Mouse (Mus musculus): ENCODE measurements around the gene Phyhd1. TPM values are rescaled to one million over a fixed set of nuclear protein-coding genes. Genes with fewer than 3 reads are reported as not detected.

Phyhd1 gene
- polyA plus RNA-seq, 1 experiment from 2014 or later, result 2.9 TPM

DNA sequence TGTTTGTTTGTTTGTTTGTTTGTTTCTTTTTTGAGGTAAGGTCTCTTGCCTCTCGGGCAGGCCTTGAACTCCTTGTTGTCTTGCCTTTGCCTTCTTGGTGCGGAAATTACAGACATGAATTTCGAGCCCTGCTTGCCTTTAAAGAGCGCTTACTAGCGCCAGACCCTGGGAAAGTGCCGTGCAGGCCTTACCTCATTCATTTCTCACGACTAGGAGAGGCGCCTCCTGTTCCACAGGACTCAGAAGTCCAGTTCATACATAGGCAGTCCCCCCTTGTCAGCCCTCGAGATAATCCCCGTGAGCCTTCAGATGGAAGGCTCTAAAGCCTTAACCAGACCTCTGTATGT is 21.0 kb downstream of the Phyhd1 start:
- Histone ChIP-seq H3K9me3 (ENCODE audit: control insufficient read depth, low read length) (no peaks in the 10 kb centered on the region), H3K9ac (ENCODE audit: low read length) (peak overlapping the region; percentile 92), H3K4me3 (ENCODE audit: low read depth, low read length) (peak overlapping the region; percentile 92), H3K36me3 (ENCODE audit: control insufficient read depth, insufficient read depth, low read length) (0 out of 2 replicates have a peak, but pooled peaks cover 3% of the 10 kb centered on the region), H3K4me2 (peak overlapping the region; percentile 91), H3K4me1 (ENCODE audit: control insufficient read depth, insufficient read depth, low read length) (peaks cover 18% of the 10 kb centered on the region), H3K27ac (ENCODE audit: low read depth, low read length) (no peak overlapping the region), H3K27me3 (ENCODE audit: control insufficient read depth, insufficient read depth, low read length) (no peaks in the 10 kb centered on the region)
- 0% methylated on average over 10 of the region's 10 CpGs for WGBS
- DNase-seq (ENCODE audit: low spot score, missing footprints) (peak; percentile 88), ATAC-seq (ENCODE audit: low FRiP score) (no peak)

DNA sequence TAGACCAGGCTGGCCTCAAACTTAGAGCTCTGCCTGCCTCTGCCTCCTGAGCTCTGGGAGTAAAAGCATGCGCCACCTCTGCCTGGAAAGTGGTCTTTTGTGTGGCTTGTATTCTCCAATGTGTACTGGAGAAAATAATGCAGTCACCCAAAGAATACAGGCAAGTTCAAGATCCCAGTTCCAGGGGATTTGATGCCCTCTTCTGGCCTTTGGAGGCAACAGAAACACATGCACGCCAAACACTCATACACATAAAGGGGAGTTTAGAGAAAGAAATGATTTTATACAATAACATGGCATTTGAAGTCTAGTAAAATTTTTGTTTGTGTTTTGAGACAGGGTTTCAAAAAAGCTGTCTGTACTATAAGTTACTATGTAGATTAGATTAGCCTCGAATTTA is 33.5 kb downstream of the Phyhd1 start:
- 90% methylated on average over 3 of the region's 3 CpGs for WGBS
- Histone ChIP-seq H3K27me3 (ENCODE audit: control insufficient read depth, insufficient read depth, low read length) (no peaks in the 10 kb centered on the region), H3K9ac (ENCODE audit: low read length) (no peak overlapping the region), H3K36me3 (ENCODE audit: control insufficient read depth, insufficient read depth, low read length) (peaks cover 19% of the 10 kb centered on the region; the same call in 1 of the 2 replicates), H3K4me2 (no peak overlapping the region), H3K27ac (ENCODE audit: low read depth, low read length) (no peak overlapping the region), H3K4me3 (ENCODE audit: low read depth, low read length) (no peak overlapping the region), H3K9me3 (ENCODE audit: control insufficient read depth, low read length) (no peaks in the 10 kb centered on the region), H3K4me1 (ENCODE audit: control insufficient read depth, insufficient read depth, low read length) (no peaks in the 10 kb centered on the region)
- ATAC-seq (ENCODE audit: low FRiP score), result no peak
- DNase-seq (ENCODE audit: low spot score, missing footprints), result no peak

DNA sequence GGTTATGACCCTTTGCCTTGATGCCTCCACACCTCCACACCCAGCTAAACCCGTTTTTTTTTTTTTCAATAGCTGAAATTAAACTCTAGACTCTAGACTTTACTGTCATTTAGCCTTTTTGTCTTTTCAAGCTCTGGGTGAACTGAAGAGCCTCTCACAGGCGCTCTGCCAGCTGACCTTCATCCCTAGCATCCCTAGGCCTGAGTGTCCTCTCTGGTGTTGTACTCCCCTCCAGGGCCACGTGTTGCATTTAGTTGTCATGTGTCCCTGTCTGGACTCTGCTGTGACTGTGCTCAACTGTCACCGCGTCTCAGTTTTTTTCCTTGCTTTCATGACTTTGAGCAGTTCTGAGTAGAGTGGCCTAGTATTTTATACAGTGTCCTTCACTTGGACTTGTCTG is 34.0 kb downstream of the Phyhd1 start:
- Histone ChIP-seq H3K27ac (ENCODE audit: low read depth, low read length) (no peak overlapping the region), H3K4me3 (ENCODE audit: low read depth, low read length) (no peak overlapping the region), H3K9me3 (ENCODE audit: control insufficient read depth, low read length) (no peaks in the 10 kb centered on the region), H3K36me3 (ENCODE audit: control insufficient read depth, insufficient read depth, low read length) (peaks cover 23% of the 10 kb centered on the region), H3K4me2 (no peak overlapping the region), H3K9ac (ENCODE audit: low read length) (no peak overlapping the region), H3K27me3 (ENCODE audit: control insufficient read depth, insufficient read depth, low read length) (no peaks in the 10 kb centered on the region), H3K4me1 (ENCODE audit: control insufficient read depth, insufficient read depth, low read length) (no peaks in the 10 kb centered on the region)
- WGBS, result 94% methylated on average over 5 of the region's 5 CpGs
- no peak for DNase-seq (ENCODE audit: low spot score, missing footprints)
- ATAC-seq (ENCODE audit: low FRiP score), result no peak

DNA sequence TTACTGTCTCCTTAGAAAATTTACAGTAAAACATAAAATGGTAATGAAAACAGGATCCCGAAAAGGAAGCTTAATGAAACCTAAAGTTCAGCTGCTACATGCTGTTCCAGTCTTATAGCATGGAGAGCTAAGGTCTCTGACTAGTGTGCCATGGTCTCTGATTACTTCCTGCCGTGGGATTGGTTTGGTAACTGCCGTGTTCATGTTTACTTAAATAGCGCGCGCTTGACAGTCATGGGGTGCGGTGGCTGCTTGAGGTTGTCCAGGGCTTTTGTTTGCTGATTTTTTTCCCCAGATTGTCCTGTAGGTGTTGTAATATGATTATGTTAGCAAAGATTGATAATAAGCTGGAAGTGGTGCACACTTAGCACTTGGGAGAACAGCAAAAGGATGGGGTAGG is 40.1 kb downstream of the Phyhd1 start:
- no peaks in the 10 kb centered on the region for H3K9me3 ChIP-seq (ENCODE audit: control insufficient read depth, low read length)
- H3K9ac ChIP-seq (ENCODE audit: low read length), result no peak overlapping the region
- no peak overlapping the region for H3K4me3 ChIP-seq (ENCODE audit: low read depth, low read length)
- ATAC-seq (ENCODE audit: low FRiP score) (no peak), DNase-seq (ENCODE audit: low spot score, missing footprints) (no peak)
- no peaks in the 10 kb centered on the region for H3K4me1 ChIP-seq (ENCODE audit: control insufficient read depth, insufficient read depth, low read length)
- H3K4me2 ChIP-seq, result no peak overlapping the region
- WGBS, result 95% methylated on average over 7 of the region's 7 CpGs
- no peak overlapping the region for H3K27ac ChIP-seq (ENCODE audit: low read depth, low read length)
- no peaks in the 10 kb centered on the region for H3K27me3 ChIP-seq (ENCODE audit: control insufficient read depth, insufficient read depth, low read length)
- H3K36me3 ChIP-seq (ENCODE audit: control insufficient read depth, insufficient read depth, low read length), result peaks cover 55% of the 10 kb centered on the region

DNA sequence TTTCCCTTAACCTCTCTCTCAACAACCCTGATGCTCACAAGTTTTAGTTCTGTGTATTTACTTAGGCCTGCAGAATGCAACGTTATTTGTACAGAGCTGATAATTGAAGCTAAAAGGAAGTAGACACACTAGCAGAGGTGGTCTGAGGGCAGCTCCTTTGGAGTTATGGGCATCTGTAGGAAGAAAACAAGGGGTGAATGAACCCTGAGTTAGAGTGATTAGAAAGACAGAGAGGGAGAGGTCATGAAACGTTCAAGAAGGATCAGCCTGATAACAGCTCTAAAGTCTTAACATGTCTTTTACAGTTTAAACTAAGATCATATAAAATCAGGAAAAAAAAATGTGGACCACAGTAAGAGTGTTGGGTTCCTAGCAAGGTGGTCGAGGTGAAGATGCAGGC is 43.3 kb downstream of the Phyhd1 start:
- H3K27me3 ChIP-seq (ENCODE audit: control insufficient read depth, insufficient read depth, low read length), result no peaks in the 10 kb centered on the region
- no peaks in the 10 kb centered on the region for H3K4me1 ChIP-seq (ENCODE audit: control insufficient read depth, insufficient read depth, low read length)
- DNase-seq (ENCODE audit: low spot score, missing footprints), result no peak
- ATAC-seq (ENCODE audit: low FRiP score), result no peak
- WGBS, result 86% methylated on average over 3 of the region's 3 CpGs
- no peak overlapping the region for H3K4me2 ChIP-seq
- no peaks in the 10 kb centered on the region for H3K9me3 ChIP-seq (ENCODE audit: control insufficient read depth, low read length)
- H3K27ac ChIP-seq (ENCODE audit: low read depth, low read length), result no peak overlapping the region
- no peak overlapping the region for H3K9ac ChIP-seq (ENCODE audit: low read length)
- H3K36me3 ChIP-seq (ENCODE audit: control insufficient read depth, insufficient read depth, low read length), result peaks cover 55% of the 10 kb centered on the region
- H3K4me3 ChIP-seq (ENCODE audit: low read depth, low read length), result no peak overlapping the region

DNA sequence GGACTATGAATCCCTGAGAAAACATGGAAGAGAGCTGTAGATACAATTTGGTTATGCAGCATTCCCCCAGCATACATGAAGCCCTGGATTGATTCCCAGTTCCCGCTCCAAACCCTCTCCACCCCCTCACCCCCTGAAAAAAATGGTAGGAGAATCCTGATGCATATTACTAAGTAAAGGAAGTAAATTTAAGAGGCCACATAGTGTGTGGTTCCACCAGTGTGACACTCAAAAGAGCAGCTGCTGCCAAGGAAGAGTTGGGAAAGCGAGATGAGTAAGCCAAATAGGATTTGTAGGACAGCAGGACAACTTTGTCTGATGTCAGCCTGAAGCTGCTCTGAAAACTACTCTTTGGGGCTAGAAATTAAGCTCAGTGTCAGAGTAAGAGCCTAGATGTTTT is 45.5 kb downstream of the Phyhd1 start:
- peaks cover 48% of the 10 kb centered on the region for H3K36me3 ChIP-seq (ENCODE audit: control insufficient read depth, insufficient read depth, low read length)

DNA sequence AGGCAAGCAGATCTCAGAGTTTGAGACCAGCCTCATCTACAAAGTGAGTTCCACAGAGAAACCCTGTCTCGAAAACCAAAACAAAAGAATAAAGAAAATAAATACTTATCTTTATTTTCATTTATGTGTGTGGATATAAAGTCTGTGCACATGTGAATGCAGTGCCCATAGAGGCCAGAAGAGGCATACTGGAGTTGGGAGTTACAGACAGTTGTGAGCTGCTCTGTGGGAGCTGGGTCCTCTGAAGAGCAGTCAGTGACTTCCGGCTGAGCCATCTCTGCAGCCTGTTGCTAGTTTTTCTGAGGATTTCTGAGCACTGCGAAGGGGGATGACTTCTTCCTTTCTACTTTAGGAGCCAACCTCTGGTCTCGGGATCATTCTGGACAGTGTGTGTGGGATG is 50.1 kb downstream of the Phyhd1 start:
- Histone ChIP-seq H3K9me3 (ENCODE audit: control insufficient read depth, low read length) (no peaks in the 10 kb centered on the region), H3K4me2 (no peak overlapping the region), H3K27me3 (ENCODE audit: control insufficient read depth, insufficient read depth, low read length) (no peaks in the 10 kb centered on the region), H3K9ac (ENCODE audit: low read length) (no peak overlapping the region), H3K4me3 (ENCODE audit: low read depth, low read length) (no peak overlapping the region), H3K4me1 (ENCODE audit: control insufficient read depth, insufficient read depth, low read length) (no peaks in the 10 kb centered on the region), H3K27ac (ENCODE audit: low read depth, low read length) (no peak overlapping the region), H3K36me3 (ENCODE audit: control insufficient read depth, insufficient read depth, low read length) (peaks cover 36% of the 10 kb centered on the region)
- ATAC-seq (ENCODE audit: low FRiP score) (no peak), DNase-seq (ENCODE audit: low spot score, missing footprints) (no peak)
- WGBS, result 92% methylated on average over 4 of the region's 4 CpGs

More for the DNA sequence above, 45.5 kb downstream of the Phyhd1 start:
- no peaks in the 10 kb centered on the region for H3K27me3 ChIP-seq (ENCODE audit: control insufficient read depth, insufficient read depth, low read length)
- no peaks in the 10 kb centered on the region for H3K9me3 ChIP-seq (ENCODE audit: control insufficient read depth, low read length)
- H3K9ac ChIP-seq (ENCODE audit: low read length), result no peak overlapping the region
- no peak for ATAC-seq (ENCODE audit: low FRiP score)
- H3K4me3 ChIP-seq (ENCODE audit: low read depth, low read length), result no peak overlapping the region
- no peak for DNase-seq (ENCODE audit: low spot score, missing footprints)
- no peaks in the 10 kb centered on the region for H3K4me1 ChIP-seq (ENCODE audit: control insufficient read depth, insufficient read depth, low read length)
- WGBS, result 95% methylated on average over 2 of the region's 2 CpGs
- H3K27ac ChIP-seq (ENCODE audit: low read depth, low read length), result no peak overlapping the region
- no peak overlapping the region for H3K4me2 ChIP-seq

DNA sequence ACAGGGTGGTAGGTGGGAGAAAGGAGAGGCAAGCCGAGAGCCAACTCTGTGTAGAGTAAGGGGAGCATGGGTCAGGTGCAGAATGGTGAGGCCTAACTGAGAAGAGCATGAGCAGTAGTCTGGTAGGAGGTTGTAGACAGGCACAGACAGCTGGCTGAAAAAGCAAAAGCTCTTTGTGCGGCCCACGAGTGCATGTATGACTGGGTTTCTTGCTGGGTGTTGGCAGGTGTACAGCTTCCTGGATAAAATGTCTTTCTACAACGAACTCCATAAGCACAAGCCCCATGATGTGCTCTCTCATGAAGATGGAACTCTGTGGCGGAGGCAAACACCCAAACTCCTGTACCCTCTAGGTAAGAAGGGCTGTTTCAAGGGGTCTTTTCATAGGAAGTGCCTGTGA is 51.0 kb downstream of the Phyhd1 start:
- Histone ChIP-seq H3K36me3 (ENCODE audit: control insufficient read depth, insufficient read depth, low read length) (peaks cover 35% of the 10 kb centered on the region), H3K4me1 (ENCODE audit: control insufficient read depth, insufficient read depth, low read length) (no peaks in the 10 kb centered on the region), H3K27ac (ENCODE audit: low read depth, low read length) (no peak overlapping the region), H3K9me3 (ENCODE audit: control insufficient read depth, low read length) (no peaks in the 10 kb centered on the region), H3K9ac (ENCODE audit: low read length) (no peak overlapping the region), H3K4me2 (no peak overlapping the region), H3K27me3 (ENCODE audit: control insufficient read depth, insufficient read depth, low read length) (no peaks in the 10 kb centered on the region), H3K4me3 (ENCODE audit: low read depth, low read length) (no peak overlapping the region)
- DNase-seq (ENCODE audit: low spot score, missing footprints) (no peak), ATAC-seq (ENCODE audit: low FRiP score) (no peak)
- 96% methylated on average over 5 of the region's 5 CpGs for WGBS

DNA sequence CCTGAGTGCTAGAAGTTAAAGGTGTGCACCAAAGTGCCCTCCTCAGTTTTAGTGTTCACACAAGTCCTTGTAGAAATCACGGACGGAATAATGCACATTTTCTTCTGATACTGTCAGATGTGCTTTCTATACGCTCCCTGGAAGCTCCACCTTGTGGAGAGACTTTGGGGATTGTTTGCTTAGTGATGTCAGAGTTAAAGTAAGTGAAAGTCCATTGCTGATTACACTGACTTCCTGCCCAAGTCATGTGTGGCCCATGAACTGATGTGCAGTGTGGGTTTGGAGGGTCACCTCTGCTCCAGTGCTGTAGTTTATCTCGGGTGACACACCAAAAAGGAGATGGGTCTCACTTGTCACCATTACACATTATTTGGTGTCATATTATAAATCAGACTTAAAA is 53.3 kb downstream of the Phyhd1 start:
- Histone ChIP-seq H3K9ac (ENCODE audit: low read length) (no peak overlapping the region), H3K4me1 (ENCODE audit: control insufficient read depth, insufficient read depth, low read length) (no peaks in the 10 kb centered on the region), H3K4me2 (no peak overlapping the region), H3K27me3 (ENCODE audit: control insufficient read depth, insufficient read depth, low read length) (no peaks in the 10 kb centered on the region), H3K36me3 (ENCODE audit: control insufficient read depth, insufficient read depth, low read length) (peaks cover 43% of the 10 kb centered on the region), H3K27ac (ENCODE audit: low read depth, low read length) (no peak overlapping the region), H3K9me3 (ENCODE audit: control insufficient read depth, low read length) (no peaks in the 10 kb centered on the region), H3K4me3 (ENCODE audit: low read depth, low read length) (no peak overlapping the region)
- DNase-seq (ENCODE audit: low spot score, missing footprints) (no peak), ATAC-seq (ENCODE audit: low FRiP score) (no peak)
- WGBS, result 88% methylated on average over 4 of the region's 4 CpGs

DNA sequence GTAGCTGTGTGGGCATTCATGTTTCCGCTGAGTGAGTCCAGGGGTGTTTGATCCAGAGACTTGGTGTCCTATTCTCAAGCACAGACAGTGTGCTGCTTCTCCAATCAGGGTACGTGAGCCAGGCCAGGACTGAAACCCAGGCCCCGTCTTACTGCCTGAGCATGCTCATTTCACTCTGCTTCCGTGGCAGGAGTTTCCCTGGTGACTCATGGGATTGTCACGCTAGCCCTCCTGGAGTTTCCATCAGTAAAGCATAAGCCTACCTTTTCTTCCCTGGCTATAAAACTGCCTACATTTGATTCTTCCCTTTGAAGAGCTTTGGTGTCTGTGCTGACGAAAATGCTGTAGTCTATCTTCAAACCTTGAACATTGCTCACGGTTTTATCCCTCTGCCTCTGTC is 57.1 kb downstream of the Phyhd1 start:
- Histone ChIP-seq H3K36me3 (ENCODE audit: control insufficient read depth, insufficient read depth, low read length) (peaks cover 29% of the 10 kb centered on the region), H3K27me3 (ENCODE audit: control insufficient read depth, insufficient read depth, low read length) (no peaks in the 10 kb centered on the region), H3K9ac (ENCODE audit: low read length) (no peak overlapping the region), H3K4me3 (ENCODE audit: low read depth, low read length) (no peak overlapping the region), H3K27ac (ENCODE audit: low read depth, low read length) (no peak overlapping the region), H3K9me3 (ENCODE audit: control insufficient read depth, low read length) (no peaks in the 10 kb centered on the region), H3K4me1 (ENCODE audit: control insufficient read depth, insufficient read depth, low read length) (no peaks in the 10 kb centered on the region), H3K4me2 (no peak overlapping the region)
- DNase-seq (ENCODE audit: low spot score, missing footprints) (no peak), ATAC-seq (ENCODE audit: low FRiP score) (no peak)
- 87% methylated on average over 7 of the region's 7 CpGs for WGBS

Measured in midbrain, embryonic 11.5 days (tissue).